Mouse (Mus musculus): ENCODE results near the gene Pknox1. TPM values are rescaled to one million over a fixed set of nuclear protein-coding genes. Genes with fewer than 3 reads are reported as not detected.
A peak's percentile ranks its signal among the peaks of the same experiment; 100 is the strongest.

The Pknox1 gene
- polyA plus RNA-seq, 1 experiment: 15.3 TPM

DNA sequence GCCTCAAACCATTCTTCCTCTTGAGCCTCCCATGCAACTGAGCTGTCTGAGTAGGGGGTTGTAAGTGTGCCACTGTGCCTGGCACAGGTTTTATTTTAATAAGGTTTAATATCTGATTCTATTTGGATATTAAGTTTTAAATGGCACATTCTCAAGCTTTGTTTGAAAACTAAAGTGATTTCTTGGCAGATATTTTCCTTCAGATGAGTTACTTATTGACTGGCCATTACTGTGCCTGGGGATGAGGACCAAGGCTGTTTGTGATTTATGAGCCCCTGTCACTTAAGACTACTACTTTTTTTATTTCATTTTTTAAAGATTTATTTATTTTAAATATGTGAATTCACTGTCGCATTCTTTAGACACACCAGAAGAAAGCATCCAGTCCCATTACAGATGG lies 5.2 kb downstream of the Pknox1 start:
- no peak for TF ChIP-seq REST (IDR thresholded peaks at IDR 0.05; ENCODE audit: insufficient read depth, insufficient read length)
- TF ChIP-seq MAX (IDR thresholded peaks at IDR 0.05; ENCODE audit: low read depth): no peak
- TF ChIP-seq USF1 (IDR thresholded peaks at IDR 0.05; ENCODE audit: low read depth): no peak
- TF ChIP-seq CEBPB (IDR thresholded peaks at IDR 0.05; ENCODE audit: insufficient read depth, poor library complexity, severe bottlenecking): no peak
- TF ChIP-seq E2F4 (IDR thresholded peaks at IDR 0.05; ENCODE audit: insufficient read depth): no peak
- no peak for TF ChIP-seq MYOD1 (IDR thresholded peaks at IDR 0.05; ENCODE audit: control insufficient read depth in 1 of 3, insufficient read length in 2 of 3, low read depth in 2 of 3)
- TF ChIP-seq SRF (IDR thresholded peaks at IDR 0.05; ENCODE audit: control insufficient read depth, insufficient read length, low read depth): no peak
- no peak for TF ChIP-seq POLR2AphosphoS2 (IDR thresholded peaks at IDR 0.05; ENCODE audit: insufficient read length, low read depth)
- no peak for TF ChIP-seq TCF3 (IDR thresholded peaks at IDR 0.05; ENCODE audit: insufficient read length, low read depth)
- TF ChIP-seq POLR2A (IDR thresholded peaks at IDR 0.05; ENCODE audit: insufficient read length, low read depth): no peak
- Histone ChIP-seq H3K79me2 (ENCODE audit: control insufficient read depth, insufficient read depth) (peaks cover 48% of the 10 kb centered on the region), H3ac (ENCODE audit: control insufficient read depth, insufficient read length) (no peak overlapping the region), H3K4me2 (ENCODE audit: low read depth) (peak overlapping the region; percentile 46), H3K4me3 (no peak overlapping the region), H3K36me3 (ENCODE audit: control insufficient read depth, insufficient read depth) (no peaks in the 10 kb centered on the region), H3K27me3 (ENCODE audit: control insufficient read depth, insufficient read depth, insufficient read length) (no peaks in the 10 kb centered on the region)

DNA sequence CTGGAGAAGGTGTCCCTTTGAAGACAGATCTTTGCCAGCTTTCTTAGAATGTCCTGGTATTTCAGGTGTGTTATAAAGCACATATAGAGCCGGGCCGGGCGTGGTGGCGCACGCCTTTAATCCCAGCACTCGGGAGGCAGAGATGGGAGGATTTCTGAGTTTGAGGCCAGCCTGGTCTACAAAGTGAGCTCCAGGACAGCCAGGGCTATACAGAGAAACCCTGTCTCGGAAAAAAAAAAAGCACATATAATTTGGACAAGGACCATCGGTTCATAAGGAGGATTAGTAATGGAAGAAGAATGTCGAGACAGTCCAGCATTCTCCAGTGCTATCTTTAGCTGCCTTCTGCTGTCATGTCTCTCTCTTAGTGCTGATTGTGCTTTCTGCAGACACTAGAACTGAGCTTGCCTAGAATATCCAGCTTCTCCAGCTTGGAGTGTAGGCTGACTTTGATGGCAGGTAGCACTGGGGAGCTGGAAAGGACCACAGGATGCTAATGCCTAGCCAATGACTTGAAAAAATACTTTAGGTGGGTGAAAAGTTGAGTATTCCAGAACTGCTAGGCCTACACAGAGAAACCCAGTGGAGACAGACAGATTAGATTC lies 5.9 kb downstream of the Pknox1 start:
- Histone ChIP-seq H3K4me3 (no peak overlapping the region), H3K36me3 (ENCODE audit: control insufficient read depth, insufficient read depth) (no peaks in the 10 kb centered on the region), H3K79me2 (ENCODE audit: control insufficient read depth, insufficient read depth) (peaks cover 47% of the 10 kb centered on the region), H3K27me3 (ENCODE audit: control insufficient read depth, insufficient read depth, insufficient read length) (no peaks in the 10 kb centered on the region), H3ac (ENCODE audit: control insufficient read depth, insufficient read length) (no peak overlapping the region), H3K4me2 (ENCODE audit: low read depth) (peak overlapping the region; percentile 46)
- TF ChIP-seq TCF3 (IDR thresholded peaks at IDR 0.05; ENCODE audit: insufficient read length, low read depth) (no peak), USF1 (IDR thresholded peaks at IDR 0.05; ENCODE audit: low read depth) (no peak), MYOG (IDR thresholded peaks at IDR 0.05; ENCODE audit: control insufficient read depth in 1 of 3, insufficient read depth in 1 of 3, insufficient read length in 2 of 3, low read depth in 2 of 3) (no peak), POLR2AphosphoS2 (IDR thresholded peaks at IDR 0.05; ENCODE audit: insufficient read length, low read depth) (no peak), SRF (IDR thresholded peaks at IDR 0.05; ENCODE audit: control insufficient read depth, insufficient read length, low read depth) (no peak), E2F4 (IDR thresholded peaks at IDR 0.05; ENCODE audit: insufficient read depth) (no peak), POLR2A (IDR thresholded peaks at IDR 0.05; ENCODE audit: insufficient read length, low read depth) (no peak), TCF12 (IDR thresholded peaks at IDR 0.05; ENCODE audit: insufficient read depth, poor library complexity, severe bottlenecking) (no peak), MAX (IDR thresholded peaks at IDR 0.05; ENCODE audit: low read depth) (no peak), MYOD1 (IDR thresholded peaks at IDR 0.05; ENCODE audit: control insufficient read depth in 1 of 3, insufficient read length in 2 of 3, low read depth in 2 of 3) (no peak), CEBPB (IDR thresholded peaks at IDR 0.05; ENCODE audit: insufficient read depth, poor library complexity, severe bottlenecking) (no peak), REST (IDR thresholded peaks at IDR 0.05; ENCODE audit: insufficient read depth, insufficient read length) (no peak)

DNA sequence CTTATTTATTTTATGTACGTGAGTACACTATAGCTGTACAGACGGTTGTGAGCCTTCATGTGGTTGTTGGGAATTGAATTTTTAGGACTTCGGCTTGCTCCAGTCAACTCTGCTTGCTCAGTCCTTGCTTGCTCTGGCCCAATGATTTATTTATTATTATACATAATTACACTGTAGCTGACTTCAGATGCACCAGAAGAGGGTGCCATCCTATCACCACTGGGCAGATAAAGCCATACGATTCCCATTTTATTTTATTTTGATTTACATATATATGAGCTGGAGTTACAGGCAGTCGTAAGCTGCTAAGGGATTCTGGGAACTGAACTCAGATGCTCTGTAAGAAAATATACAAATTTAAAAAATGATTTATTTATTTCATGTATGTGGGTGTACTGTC lies 7.2 kb downstream of the Pknox1 start:
- no peak overlapping the region for H3K4me2 ChIP-seq (ENCODE audit: low read depth)
- TF ChIP-seq MAX (IDR thresholded peaks at IDR 0.05; ENCODE audit: low read depth) (no peak), SRF (IDR thresholded peaks at IDR 0.05; ENCODE audit: control insufficient read depth, insufficient read length, low read depth) (no peak), TCF12 (IDR thresholded peaks at IDR 0.05; ENCODE audit: insufficient read depth, poor library complexity, severe bottlenecking) (no peak), MYOD1 (IDR thresholded peaks at IDR 0.05; ENCODE audit: control insufficient read depth in 1 of 3, insufficient read length in 2 of 3, low read depth in 2 of 3) (no peak), MYOG (IDR thresholded peaks at IDR 0.05; ENCODE audit: control insufficient read depth in 1 of 3, insufficient read depth in 1 of 3, insufficient read length in 2 of 3, low read depth in 2 of 3) (no peak), TCF3 (IDR thresholded peaks at IDR 0.05; ENCODE audit: insufficient read length, low read depth) (no peak), CEBPB (IDR thresholded peaks at IDR 0.05; ENCODE audit: insufficient read depth, poor library complexity, severe bottlenecking) (no peak), POLR2A (IDR thresholded peaks at IDR 0.05; ENCODE audit: insufficient read length, low read depth) (no peak)
- H3K27me3 ChIP-seq (ENCODE audit: control insufficient read depth, insufficient read depth, insufficient read length): no peaks in the 10 kb centered on the region
- H3K36me3 ChIP-seq (ENCODE audit: control insufficient read depth, insufficient read depth): no peaks in the 10 kb centered on the region
- H3K4me3 ChIP-seq: no peak overlapping the region
- peaks cover 35% of the 10 kb centered on the region for H3K79me2 ChIP-seq (ENCODE audit: control insufficient read depth, insufficient read depth)
- H3ac ChIP-seq (ENCODE audit: control insufficient read depth, insufficient read length): no peak overlapping the region

DNA sequence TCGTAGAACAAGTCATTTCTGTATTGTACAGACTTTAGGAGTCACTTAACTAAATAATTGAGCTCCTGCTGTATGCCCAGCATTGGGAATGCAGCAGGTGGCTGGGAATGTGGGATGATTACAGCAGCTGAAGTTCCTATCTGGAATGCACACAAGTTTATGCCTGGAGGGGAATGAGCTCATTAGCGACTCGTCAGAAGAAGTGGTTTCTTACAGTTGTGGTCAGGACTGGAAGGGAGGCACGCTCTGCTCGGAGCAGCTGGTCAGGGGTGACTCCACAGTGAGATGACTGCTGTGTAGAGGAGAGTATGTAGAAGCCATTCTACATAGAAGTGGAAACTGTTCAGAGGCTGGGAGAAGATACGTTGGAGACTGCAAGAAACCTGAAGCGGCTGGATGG lies 10.1 kb downstream of the Pknox1 start:
- no peak for TF ChIP-seq USF1 (IDR thresholded peaks at IDR 0.05; ENCODE audit: low read depth)
- no peak for TF ChIP-seq CEBPB (IDR thresholded peaks at IDR 0.05; ENCODE audit: insufficient read depth, poor library complexity, severe bottlenecking)
- TF ChIP-seq E2F4 (IDR thresholded peaks at IDR 0.05; ENCODE audit: insufficient read depth): no peak
- TF ChIP-seq TCF12 (IDR thresholded peaks at IDR 0.05; ENCODE audit: insufficient read depth, poor library complexity, severe bottlenecking): peak; percentile 86
- peak; percentile 65 for TF ChIP-seq TCF3 (IDR thresholded peaks at IDR 0.05; ENCODE audit: insufficient read length, low read depth)
- no peak for TF ChIP-seq REST (IDR thresholded peaks at IDR 0.05; ENCODE audit: insufficient read depth, insufficient read length)
- no peak for TF ChIP-seq POLR2A (IDR thresholded peaks at IDR 0.05; ENCODE audit: insufficient read length, low read depth)
- no peak for TF ChIP-seq SRF (IDR thresholded peaks at IDR 0.05; ENCODE audit: control insufficient read depth, insufficient read length, low read depth)
- TF ChIP-seq MYOD1 (IDR thresholded peaks at IDR 0.05; ENCODE audit: control insufficient read depth in 1 of 3, insufficient read length in 2 of 3, low read depth in 2 of 3): peak in 2 of 3 experiments; percentile 91 to 93
- TF ChIP-seq MAX (IDR thresholded peaks at IDR 0.05; ENCODE audit: low read depth): no peak
- TF ChIP-seq MYOG (IDR thresholded peaks at IDR 0.05; ENCODE audit: control insufficient read depth in 1 of 3, insufficient read depth in 1 of 3, insufficient read length in 2 of 3, low read depth in 2 of 3): peak; percentile 78 to 94 (median 86)
- TF ChIP-seq POLR2AphosphoS2 (IDR thresholded peaks at IDR 0.05; ENCODE audit: insufficient read length, low read depth): no peak
- H3K4me3 ChIP-seq: no peak overlapping the region

More for the DNA sequence above, 10.1 kb downstream of the Pknox1 start:
- Histone ChIP-seq H3K4me2 (ENCODE audit: low read depth) (peak overlapping the region; percentile 59), H3K36me3 (ENCODE audit: control insufficient read depth, insufficient read depth) (no peaks in the 10 kb centered on the region), H3ac (ENCODE audit: control insufficient read depth, insufficient read length) (no peak overlapping the region), H3K79me2 (ENCODE audit: control insufficient read depth, insufficient read depth) (peaks cover 5% of the 10 kb centered on the region), H3K27me3 (ENCODE audit: control insufficient read depth, insufficient read depth, insufficient read length) (no peaks in the 10 kb centered on the region)

Measured in myocyte (in vitro differentiated cells).